Mouse (Mus musculus) frontal cortex, adult 2 months (tissue): Measurements from ENCODE around the gene Osgep. TPM values are rescaled to one million over a fixed set of nuclear protein-coding genes. Genes with fewer than 3 reads are reported as not detected.
"Not testable (repeated sequence)": the region's sequence is repeated elsewhere in the genome, so short reads cannot be mapped to it uniquely, and the experiment has no call there.

Source experiments
- DNase-seq, 2 experiments: peaks; one replicate each; pipeline ENCODE4 v3.0.0; 2022; ENCODE audit warnings: low spot score in 1 of 2; ENCODE audit errors: extremely low spot score in 1 of 2
- polyA plus RNA-seq: library from polyadenylated mRNA; depleted of rRNA; stranded (reverse); fragments of >200 nt; gene quantifications from 2 replicates; pipeline ENCODE4 v1.2.3, GENCODE M21; 2012

Gene Osgep
- polyA plus RNA-seq, 1 experiment = 70.0 TPM

DNA sequence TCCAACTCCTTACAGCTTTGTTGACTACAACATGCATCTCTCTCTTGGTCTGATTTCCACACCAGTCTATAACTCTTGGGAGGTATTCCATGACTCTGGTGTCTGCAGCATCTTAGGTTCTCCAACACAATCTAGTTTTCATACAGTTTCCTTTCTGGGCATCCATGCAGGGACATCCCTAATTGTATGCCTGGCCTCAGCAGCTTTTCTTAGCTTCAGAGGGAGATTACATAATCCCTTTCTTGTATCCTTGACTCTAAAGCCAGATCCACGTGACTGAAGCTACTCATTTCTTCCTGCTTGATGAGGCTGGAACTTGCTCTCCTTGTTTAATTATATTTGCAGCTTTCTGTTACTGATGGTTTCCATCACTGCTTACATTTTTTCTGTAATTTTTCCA, 12.0 kb upstream of the Osgep start:
- no peak for DNase-seq

DNA sequence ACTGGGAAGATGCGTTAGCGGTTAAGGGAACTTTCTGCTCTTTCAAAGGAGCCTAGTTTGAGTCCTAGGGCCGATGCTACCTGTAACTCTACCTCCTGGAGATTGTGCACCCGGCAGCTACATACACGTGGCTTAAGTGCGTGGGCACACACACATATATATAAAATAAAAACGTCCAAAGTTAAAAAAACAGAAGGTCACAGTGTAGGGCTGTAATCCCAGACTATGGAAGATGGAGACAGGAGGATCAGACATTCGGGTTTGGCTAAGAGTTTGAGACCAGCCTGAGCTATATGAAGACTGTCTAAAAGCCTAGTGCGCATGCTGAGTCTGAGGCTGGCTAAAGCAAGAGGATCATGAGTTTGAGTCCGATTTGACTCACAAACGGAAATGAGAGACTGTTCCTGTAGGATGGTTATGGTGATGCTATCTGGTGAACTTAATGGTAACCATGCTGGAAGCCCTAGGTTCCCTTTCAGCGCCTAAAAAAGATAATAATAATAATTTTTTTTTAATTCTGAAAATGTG, 6.9 kb upstream of the Osgep start:
- no peak for DNase-seq

DNA sequence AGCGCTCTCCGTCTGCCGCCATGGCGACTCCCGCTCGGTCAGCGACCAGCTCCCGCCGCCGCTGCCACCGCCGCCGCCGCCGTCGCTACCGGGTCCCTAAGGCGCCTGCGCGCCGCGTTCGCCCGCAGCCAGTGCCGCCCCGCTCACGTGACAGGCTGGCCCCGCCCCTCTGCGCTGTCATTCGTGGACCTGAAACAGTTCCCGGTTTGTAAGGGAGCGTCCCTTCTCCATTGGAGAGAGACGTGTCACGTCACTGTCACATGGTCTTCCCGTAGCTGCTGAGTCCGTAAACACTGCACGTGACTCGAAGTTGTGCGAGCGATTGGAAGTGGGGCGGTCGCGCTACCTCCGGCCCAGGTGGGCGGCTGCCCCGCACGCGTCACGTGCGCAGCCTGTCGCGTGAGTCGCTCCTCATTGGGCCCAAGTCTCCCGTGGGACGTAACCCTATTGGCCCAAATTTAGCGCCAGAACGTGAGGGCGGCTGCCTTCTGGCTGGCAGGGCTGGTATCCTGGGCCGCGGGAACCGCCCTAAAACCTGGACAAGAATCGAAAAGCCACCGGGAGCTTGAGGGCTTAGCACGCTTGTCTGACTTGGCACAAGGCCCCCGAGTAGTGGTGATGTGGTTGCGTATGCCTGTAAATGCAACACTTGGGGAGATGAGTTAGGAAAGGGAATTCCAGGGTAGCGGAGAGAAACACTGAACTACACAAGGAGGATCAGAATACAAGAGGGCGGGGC, 6.2 kb upstream of the Osgep start, which contains the start of the genes Pip4p1 and Pnp:
Gene Pip4p1, minus strand, starts transcription at position 103 of the 739 bp plus-strand sequence.
Gene Pnp, plus strand, starts transcription at position 329 of the 739 bp plus-strand sequence.
- DNase-seq = peak; percentile 99 to 100

DNA sequence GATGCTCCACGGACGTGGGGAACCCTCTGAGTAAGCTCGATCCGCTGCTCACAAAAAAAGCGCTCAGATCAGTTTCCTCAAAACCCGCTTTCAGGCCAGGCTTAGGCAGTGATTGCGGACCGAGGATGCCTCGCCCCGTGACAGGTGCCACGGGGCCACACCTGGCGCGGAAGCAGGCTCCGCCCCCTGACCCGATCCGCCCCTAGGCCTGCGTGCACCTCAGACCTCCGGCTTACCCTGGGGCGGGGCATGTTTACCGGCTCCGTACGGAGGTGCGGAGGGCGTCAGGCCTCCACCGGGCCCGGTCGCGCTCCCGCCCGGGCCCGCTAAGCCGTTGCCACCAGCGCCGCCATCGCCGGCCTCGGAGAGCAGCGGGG, 5.7 kb upstream of the Osgep start:
- DNase-seq = peak; percentile 22 to 47

DNA sequence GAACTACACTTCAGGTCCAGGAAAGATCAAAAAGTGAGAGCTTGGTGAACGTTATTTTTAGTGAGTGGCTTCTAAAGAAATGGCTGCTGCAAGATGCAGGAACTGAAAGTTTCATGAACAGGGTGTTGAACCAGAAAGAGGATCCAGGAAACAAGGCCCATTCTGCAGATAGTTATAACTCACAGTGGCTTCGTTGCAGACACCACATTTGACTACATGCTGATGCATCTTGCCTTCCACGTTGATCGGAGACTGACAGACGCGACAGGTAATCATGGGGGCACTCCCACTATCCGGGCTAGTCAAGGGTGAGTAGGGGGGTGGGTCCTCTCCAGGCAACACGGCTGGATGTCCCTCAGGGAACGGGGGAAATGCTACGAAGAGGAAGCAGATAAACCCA, 5.3 kb upstream of the Osgep start:
- no peak for DNase-seq

DNA sequence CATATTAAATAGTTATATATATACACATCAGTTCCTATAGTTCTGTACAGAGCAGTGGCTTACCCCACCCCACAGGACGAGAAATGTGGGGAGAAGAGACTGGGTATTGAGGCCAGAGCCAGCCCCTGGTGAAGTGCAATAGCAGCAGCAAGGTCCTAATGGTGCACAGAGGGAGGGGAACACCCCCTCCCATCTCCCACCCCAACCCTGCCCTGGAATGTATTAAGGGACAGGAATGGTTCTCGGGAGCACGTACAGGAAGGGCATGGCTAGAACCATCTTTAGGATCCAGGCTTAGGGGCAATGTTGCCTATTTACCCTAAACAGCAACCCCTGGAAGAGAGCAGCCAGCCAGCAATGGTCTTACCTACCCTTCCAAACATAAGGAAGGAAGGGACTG, 2.7 kb upstream of the Osgep start:
- no peak for DNase-seq

DNA sequence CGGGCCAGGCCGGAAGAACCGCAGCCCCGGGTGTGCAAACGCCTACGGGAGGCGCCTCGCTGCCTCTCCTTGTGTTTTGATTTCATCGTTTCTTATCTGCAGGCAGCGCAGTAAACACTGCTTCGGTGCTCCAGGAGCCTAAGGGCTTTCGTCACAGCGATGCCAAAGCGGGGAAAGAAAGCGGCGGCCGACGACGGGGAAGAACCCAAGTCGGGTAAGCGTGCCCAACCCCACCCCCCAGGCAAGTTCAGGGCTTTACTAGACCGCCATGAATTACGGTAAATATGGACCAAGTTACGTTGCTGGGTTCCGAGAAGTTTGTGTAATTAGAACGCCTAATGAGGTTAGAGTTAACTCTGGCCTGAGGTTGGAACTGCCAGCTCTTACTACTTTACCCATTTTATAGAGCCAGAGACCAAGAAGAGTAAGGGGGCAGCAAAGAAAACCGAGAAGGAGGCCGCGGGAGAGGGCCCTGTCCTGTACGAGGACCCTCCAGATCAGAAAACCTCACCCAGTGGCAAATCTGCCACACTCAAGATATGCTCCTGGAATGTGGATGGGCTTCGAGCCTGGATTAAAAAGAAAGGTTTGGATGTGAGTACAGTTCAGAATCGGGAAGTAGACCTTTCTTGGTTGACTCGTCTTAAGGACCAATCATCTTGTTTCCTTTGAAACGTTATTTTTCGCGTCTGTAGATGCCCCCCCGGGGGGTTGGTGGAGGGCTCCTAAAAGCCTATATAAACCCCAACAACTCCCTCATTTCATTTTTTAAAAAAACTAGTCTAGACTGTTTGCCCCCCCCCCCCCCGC, 623 bp upstream of the Osgep start:
- peak in 1 of 2 experiments; percentile 17 for DNase-seq

DNA sequence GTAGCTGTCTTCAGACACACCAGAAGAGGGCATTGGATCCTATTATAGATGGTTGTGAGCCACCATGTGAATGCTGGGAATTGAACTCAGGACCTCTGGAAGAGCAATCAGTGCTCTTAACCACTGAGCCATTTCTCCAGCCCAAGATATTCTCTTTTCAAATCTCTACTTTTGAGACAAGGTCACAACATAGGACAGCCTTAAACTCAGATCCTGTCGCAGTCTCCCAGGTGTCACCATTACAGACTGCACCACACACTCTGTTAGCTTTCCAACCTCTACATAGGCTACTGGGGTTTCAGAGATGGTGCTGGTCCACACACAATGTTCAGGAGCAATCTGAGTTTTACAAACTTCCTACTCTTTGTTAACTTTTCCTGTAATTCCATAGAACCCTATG, 1.3 kb downstream of the Osgep start:
- DNase-seq = not testable (repeated sequence)

DNA sequence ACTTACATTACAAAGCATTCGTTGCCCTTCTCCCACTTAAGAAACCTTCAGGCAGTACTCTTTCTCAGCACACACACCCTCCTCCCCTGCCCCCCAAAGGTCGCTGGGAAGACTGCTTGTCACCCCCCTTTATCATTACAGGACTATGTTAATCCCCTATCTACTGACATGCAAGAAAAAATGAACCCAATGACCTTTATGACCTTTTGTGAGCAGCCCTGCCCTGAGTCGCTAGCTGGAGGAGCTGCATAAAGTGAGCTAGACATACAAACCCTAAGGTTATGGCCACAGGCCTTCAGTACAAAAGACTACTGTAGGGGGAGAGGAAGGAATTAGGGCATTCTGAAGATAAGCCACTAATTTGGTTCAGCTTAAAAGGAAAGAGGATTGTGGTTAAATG, 13.3 kb downstream of the Osgep start:
- DNase-seq = no peak

DNA sequence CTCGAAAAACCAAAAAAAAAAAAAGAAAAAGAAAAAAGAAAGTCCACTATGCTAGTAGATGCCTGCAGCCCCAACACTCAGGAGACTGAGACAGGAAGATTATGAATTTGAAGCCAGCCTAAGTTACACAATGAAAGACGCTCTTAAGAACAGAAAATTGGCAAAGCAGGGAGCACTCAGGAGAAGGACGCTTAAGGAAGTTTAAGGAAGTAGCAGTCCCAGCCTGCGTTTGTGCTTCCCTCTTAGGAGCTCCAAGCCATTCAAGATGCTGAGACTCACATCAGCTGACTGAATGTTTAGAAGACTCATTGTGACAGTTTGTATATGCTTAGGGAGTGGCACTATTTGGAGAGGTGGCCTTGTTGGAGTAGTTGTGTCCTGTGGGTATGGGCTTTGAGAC, 16.6 kb downstream of the Osgep start:
- no peak for DNase-seq

DNA sequence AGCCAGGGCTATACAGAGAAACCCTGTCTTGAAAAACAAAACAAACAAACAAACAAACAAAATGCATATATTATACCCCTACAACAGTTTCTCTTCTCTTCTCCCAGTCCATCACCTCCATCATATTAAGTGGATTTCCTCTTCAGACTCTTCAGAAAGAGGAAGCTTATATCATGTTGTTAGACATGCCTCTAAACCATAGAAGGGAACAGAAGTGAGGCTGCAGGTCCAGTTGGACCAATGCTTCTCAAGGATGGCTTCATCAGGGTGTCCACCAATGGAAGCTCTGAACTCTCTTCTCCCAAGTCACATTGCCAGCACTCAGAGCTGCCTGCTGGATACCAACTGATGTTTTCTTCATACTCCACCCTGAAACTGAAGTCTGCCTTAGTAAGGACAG, 19.4 kb downstream of the Osgep start:
- DNase-seq = not testable (repeated sequence)

DNA sequence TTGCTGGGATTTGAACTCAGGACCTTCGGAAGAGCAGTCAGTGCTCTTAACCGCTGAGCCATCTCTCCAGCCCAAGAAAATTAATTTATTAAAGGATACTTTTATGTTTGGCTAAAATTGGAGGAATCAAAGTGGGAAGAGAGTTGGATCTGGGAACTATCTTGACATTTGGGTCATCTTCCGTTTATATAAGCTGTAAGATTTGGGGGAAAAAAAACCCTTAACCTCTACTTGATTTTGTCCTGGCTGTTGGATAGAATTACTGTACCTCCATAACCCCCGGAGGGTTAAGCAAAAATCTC, 19.9 kb downstream of the Osgep start:
- DNase-seq = no peak

DNA sequence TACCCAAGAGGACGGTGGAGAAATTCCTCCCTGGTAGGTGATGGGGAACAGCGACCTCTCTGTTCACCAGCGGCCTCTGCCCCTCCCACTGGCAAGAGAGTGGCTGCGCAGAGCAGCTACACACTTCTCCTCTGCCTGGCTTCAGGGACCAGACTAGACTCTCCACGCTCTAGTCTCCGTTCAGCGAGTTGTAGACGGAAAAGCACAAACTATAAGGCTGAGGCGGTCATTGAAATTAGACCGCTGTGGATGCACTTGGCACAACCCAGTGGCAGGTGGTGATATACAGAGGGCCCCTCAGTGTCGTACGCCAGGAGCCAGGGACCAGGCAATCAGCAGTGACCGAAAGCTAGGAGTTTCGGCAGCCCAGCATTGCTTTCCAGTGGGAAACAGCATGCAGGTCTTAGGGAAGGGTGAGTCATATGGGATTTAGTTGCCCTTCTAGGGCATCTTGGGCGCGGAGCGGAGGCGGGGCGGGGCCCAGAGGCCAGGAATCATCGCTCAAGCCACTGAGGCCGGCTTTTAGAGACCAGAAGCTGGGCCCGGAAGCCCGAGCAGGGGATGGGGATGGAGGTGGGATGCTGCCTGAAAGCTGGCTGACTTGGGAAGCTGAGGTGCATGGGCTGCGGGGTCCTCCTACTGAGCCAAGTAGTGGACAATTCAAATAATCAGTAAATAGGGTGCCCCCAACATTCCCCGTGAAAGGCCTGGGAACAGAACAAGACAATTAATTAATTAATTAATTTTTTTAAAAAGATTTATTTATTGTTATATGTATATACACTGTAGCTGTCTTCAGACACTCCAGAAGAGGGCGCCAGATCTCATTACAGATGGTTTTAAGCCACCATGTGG, 20.5 kb downstream of the Osgep start:
- DNase-seq = peak in 1 of 2 experiments; percentile 39

DNA sequence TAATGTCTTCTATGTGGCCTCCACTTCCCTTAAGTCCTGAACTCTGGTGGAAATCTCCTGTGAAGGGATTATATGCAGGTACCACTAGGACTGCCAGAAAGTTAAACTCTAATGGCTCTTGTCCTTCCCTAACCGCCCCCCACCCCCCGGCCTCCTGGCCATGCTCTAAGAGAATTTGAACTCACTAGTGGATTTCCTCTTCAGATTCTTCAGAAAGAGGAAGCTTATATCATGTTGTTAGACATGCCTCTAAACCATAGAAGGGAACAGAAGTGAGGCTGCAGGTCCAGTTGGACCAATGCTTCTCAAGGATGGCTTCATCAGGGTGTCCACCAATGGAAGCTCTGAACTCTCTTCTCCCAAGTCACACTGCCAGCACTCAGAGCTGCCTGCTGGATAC, 26.7 kb downstream of the Osgep start:
- DNase-seq = not testable (repeated sequence)

DNA sequence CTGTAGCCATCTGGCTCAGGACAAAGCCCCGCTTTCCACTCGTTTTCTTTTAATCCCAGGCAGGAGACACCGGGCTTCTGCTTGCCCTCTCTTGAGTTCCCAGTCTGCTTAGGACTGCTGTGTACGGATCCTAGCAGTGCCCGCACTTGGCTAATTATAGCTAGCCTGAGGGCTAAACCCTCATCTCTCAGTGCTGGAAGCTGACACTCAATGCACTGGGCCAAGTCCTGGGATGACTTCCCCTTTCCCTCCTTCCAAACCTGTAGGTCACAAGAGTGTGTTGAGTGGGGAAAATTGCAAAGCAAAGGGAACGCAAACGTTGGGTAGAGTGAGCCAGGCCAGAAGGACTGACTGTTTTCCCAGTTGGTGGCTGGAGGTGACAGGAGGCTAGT, 27.3 kb downstream of the Osgep start, which contains the start of gene Klhl33:
Gene Klhl33, minus strand, starts transcription at position 134 of the 392 bp plus-strand sequence.
- peak in 1 of 2 experiments; percentile 8 for DNase-seq

DNA sequence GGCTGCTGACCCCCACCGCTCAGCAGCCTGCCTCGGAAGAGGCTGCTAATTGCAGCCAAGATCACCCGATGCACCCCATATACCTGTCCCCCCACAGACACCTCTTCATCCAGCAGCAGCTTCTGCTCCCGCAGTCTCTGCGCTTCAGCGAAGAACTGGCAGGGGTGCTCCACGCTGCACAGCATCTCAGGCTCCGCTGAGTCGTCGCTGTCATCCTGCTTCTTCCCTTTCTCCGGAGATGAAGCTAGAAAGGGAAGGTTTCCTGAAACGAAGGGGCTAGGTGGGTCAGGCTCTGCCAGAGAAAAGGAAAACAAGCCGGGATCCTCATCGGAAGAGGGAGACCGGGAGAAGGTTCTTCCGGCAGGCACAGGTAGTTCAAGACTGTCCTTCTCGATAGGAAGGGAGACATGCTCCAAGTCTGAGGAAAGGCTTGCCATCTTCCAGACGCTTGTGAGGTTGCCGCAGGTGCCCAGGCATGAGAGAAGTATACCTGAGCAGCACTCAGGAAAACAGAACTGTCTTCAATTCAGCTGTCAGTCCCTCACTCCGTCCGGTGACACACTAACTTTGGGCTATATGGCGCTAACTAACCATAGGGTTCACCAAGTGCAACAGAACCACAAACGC, 27.8 kb downstream of the Osgep start:
- peak in 1 of 2 experiments; percentile 55 for DNase-seq

DNA sequence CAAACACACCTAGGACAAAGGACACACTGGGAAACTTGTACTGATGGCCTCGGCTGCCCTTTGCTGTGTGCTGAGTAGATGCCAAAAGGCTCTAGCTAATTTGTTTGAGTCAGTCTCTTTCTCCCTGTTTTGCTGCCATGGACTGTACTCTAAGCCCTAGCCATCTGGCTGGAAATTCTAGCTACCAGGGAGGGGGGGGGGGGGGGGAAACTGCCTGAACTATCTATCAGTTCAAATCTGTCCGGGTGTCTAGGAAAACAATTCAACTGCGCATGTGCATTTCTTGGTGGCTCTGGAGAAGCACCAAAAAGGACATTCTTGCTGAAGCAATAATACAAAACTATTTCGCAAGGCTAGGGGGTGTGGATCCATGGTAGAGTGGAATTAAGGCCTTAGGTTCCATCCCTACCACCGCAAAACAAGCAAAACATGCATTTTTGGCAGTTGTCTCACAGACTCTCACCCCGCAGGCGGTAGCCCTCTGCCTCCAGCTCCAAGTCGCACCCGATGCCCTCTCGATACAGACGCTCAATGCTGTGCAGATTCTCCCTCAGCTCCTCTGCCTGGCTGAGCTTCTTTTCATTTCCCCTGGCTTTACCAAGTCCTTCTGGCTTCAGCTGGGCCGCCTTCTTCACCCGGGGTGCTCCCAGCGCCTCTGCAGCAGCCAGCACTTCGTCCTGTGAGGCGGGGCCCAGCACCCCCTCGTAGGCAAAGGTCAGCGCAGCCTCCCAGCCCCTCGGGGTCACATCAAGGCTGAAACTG, 28.5 kb downstream of the Osgep start:
- peak in 1 of 2 experiments; percentile 60 for DNase-seq

DNA sequence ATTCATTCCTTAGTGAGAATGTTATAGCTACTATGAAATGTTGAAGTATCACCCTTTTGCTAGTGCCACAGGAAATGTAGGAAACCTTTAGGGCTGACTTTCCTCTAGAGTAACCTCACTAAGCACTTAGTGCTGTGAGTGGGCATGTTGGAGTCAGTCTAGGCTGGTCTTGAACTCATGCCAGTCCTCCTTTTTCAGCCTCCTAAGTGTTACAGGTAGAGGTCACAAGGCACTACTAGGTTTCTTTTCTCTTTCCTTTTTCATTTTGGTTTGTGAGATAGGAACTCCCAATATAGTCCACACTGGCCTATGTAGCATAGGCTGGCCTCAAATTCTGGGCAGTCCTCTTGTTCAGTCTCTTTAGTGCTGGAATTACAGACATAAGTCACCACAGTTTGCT, 29.3 kb downstream of the Osgep start:
- DNase-seq = no peak
